Mouse (Mus musculus): ENCODE data around the gene Dhrs7c. TPM values are rescaled to one million over a fixed set of nuclear protein-coding genes. Genes with fewer than 3 reads are reported as not detected.

Gene Dhrs7c
- polyA plus RNA-seq, 1 experiment = 7.9 TPM

- H3K4me1 ChIP-seq (ENCODE audit: control insufficient read depth, insufficient read depth, low read length) = peaks cover 4% of the 10 kb centered on the region
- DNase-seq = no peak
- WGBS = 56% methylated on average over 5 of the region's 5 CpGs
- H3K4me3 ChIP-seq (replicated peaks; ENCODE audit: extremely low read depth, low read depth, low read length) = no peak overlapping the region
- TF ChIP-seq POLR2A (IDR thresholded peaks at IDR 0.05; ENCODE audit: borderline replicate concordance, extremely low read depth, low read depth, low read length) = no peak
- TF ChIP-seq CTCF (IDR thresholded peaks at IDR 0.05; ENCODE audit: insufficient read depth, low read length) = no peak
Observed at GRCm38 (mm10) chr11:67831820-67832219, 33.8 kb downstream of the Dhrs7c start.

DNA sequence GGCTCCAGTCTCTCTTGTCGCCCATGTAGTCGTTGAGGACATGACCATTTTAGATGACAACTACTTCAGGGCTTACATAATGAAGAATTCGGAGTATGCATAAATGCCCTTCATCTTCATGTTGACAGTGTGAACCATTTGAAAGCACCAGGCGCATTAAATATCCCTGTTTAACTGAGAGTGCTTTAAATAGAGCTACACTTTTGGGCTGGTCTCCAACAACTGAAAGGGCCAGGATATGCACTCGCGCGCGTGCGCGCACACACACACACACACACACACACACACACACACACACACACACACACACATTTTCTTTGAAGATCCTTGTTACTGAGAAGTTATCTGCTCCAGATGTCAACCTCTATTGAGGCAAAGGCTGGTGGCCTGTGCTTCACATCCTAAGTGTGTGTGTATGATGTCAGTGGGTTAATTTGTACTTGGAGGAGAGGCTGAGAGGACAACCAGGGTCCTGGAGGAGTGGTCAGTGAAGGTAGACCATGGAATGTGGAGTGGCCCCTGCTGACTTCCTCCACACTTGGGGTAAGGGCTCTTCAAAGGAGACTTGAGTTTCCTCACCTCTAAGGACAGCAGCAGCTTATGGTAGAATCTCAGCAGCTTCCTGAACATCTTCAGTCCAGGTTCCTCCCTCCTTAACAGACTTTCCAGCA is 37.6 kb downstream of the Dhrs7c start:
- H3K4me3 ChIP-seq (replicated peaks; ENCODE audit: extremely low read depth, low read depth, low read length) = no peak overlapping the region
- H3K4me1 ChIP-seq (ENCODE audit: control insufficient read depth, insufficient read depth, low read length) = no peaks in the 10 kb centered on the region
- 63% methylated on average over 10 of the region's 10 CpGs for WGBS
- TF ChIP-seq CTCF (IDR thresholded peaks at IDR 0.05; ENCODE audit: insufficient read depth, low read length) = no peak
- TF ChIP-seq POLR2A (IDR thresholded peaks at IDR 0.05; ENCODE audit: borderline replicate concordance, extremely low read depth, low read depth, low read length) = no peak
- peak; percentile 35 for DNase-seq

GRCm38 (mm10) chr11:67839810-67840209 is 41.8 kb downstream of the Dhrs7c start:
- no peak overlapping the region for H3K4me3 ChIP-seq (replicated peaks; ENCODE audit: extremely low read depth, low read depth, low read length)
- no peaks in the 10 kb centered on the region for H3K4me1 ChIP-seq (ENCODE audit: control insufficient read depth, insufficient read depth, low read length)
- TF ChIP-seq POLR2A (IDR thresholded peaks at IDR 0.05; ENCODE audit: borderline replicate concordance, extremely low read depth, low read depth, low read length) (no peak), CTCF (IDR thresholded peaks at IDR 0.05; ENCODE audit: insufficient read depth, low read length) (no peak)
- no peak for DNase-seq
- 63% methylated on average over 1 of the region's 1 CpGs for WGBS

DNA sequence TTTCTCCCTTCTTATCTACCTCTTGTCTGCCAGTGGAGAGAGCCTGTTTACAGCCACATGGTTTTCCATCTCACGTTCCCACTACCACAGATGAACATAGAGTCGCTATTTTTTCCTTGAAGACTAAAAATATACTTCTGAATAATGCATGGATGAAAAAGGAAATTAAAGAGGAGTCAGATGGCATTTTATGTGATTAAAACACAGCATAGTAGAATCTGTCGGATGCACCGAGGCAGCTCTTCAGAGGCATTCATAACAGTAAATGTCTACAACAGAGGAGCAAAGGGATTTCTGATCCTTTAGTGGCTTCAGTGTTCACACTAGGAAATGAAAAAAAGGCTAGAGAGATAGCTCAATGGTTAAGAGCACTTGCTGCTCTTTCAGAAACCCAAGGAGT is 47.2 kb downstream of the Dhrs7c start:
- DNase-seq = no peak
- 82% methylated on average over 4 of the region's 4 CpGs for WGBS
- Histone ChIP-seq H3K4me1 (ENCODE audit: control insufficient read depth, insufficient read depth, low read length) (no peaks in the 10 kb centered on the region), H3K4me3 (replicated peaks; ENCODE audit: extremely low read depth, low read depth, low read length) (no peak overlapping the region)
- TF ChIP-seq POLR2A (IDR thresholded peaks at IDR 0.05; ENCODE audit: borderline replicate concordance, extremely low read depth, low read depth, low read length) (no peak), CTCF (IDR thresholded peaks at IDR 0.05; ENCODE audit: insufficient read depth, low read length) (no peak)

DNA sequence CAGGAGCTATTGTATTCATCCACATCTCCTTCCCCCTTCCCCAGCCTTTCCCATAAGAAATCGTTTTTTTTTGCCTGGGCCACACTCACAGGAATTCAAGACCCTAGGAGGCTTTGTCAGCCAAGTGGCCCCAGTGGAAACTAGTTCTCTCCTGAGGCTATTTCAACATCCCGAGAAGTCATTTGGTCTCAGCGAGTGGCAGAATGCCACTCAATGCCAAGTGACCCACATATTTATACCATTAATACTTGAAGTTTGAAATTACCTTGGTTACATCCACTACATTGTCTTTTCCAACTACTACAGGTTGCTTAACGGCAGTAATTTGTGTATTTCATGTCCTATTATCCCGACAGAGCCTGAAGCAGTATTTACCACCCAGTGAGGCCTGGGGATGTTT is 53.8 kb downstream of the Dhrs7c start:
- Histone ChIP-seq H3K4me3 (replicated peaks; ENCODE audit: extremely low read depth, low read depth, low read length) (no peak overlapping the region), H3K4me1 (ENCODE audit: control insufficient read depth, insufficient read depth, low read length) (no peaks in the 10 kb centered on the region)
- WGBS = 50% methylated on average over 5 of the region's 5 CpGs
- no peak for DNase-seq
- TF ChIP-seq CTCF (IDR thresholded peaks at IDR 0.05; ENCODE audit: insufficient read depth, low read length) (no peak), POLR2A (IDR thresholded peaks at IDR 0.05; ENCODE audit: borderline replicate concordance, extremely low read depth, low read depth, low read length) (no peak)

GRCm38 (mm10) chr11:67853996-67854395 is 56.0 kb downstream of the Dhrs7c start:
- no peaks in the 10 kb centered on the region for H3K4me1 ChIP-seq (ENCODE audit: control insufficient read depth, insufficient read depth, low read length)
- TF ChIP-seq POLR2A (IDR thresholded peaks at IDR 0.05; ENCODE audit: borderline replicate concordance, extremely low read depth, low read depth, low read length) = no peak
- no peak for TF ChIP-seq CTCF (IDR thresholded peaks at IDR 0.05; ENCODE audit: insufficient read depth, low read length)
- DNase-seq = no peak
- no peak overlapping the region for H3K4me3 ChIP-seq (replicated peaks; ENCODE audit: extremely low read depth, low read depth, low read length)
- WGBS = 35% methylated on average over 6 of the region's 6 CpGs

DNA sequence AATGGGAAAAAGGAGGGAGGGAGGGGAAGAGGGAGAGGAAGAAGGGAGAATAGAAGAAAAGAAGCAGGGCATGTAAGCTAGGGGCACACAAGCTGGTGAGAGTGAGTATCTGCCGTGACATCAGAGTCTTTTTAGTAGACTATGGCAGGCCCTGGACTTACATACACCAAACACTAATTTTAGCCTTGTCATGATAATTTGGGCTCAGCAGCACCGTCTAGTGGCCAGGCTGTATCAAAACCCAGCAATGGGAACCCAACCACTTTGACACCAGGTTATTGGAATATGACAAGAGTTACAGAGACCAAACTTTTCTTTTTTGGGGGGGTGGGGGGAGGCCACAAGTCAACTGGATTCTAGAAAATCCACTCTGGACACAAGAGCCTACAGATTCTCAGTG is 57.0 kb downstream of the Dhrs7c start:
- 18% methylated on average over 2 of the region's 2 CpGs for WGBS
- no peak for TF ChIP-seq POLR2A (IDR thresholded peaks at IDR 0.05; ENCODE audit: borderline replicate concordance, extremely low read depth, low read depth, low read length)
- TF ChIP-seq CTCF (IDR thresholded peaks at IDR 0.05; ENCODE audit: insufficient read depth, low read length) = peak; percentile 72
- H3K4me1 ChIP-seq (ENCODE audit: control insufficient read depth, insufficient read depth, low read length) = no peaks in the 10 kb centered on the region
- DNase-seq = peak; percentile 61
- no peak overlapping the region for H3K4me3 ChIP-seq (replicated peaks; ENCODE audit: extremely low read depth, low read depth, low read length)

- no peak overlapping the region for H3K4me3 ChIP-seq (replicated peaks; ENCODE audit: extremely low read depth, low read depth, low read length)
- DNase-seq = no peak
- peaks cover 4% of the 10 kb centered on the region for H3K4me1 ChIP-seq (ENCODE audit: control insufficient read depth, insufficient read depth, low read length)
- 87% methylated on average over 9 of the region's 9 CpGs for WGBS
- TF ChIP-seq CTCF (IDR thresholded peaks at IDR 0.05; ENCODE audit: insufficient read depth, low read length) (no peak), POLR2A (IDR thresholded peaks at IDR 0.05; ENCODE audit: borderline replicate concordance, extremely low read depth, low read depth, low read length) (no peak)
Observed at GRCm38 (mm10) chr11:67858518-67858917, 60.5 kb downstream of the Dhrs7c start.

GRCm38 (mm10) chr11:67860743-67861398 is 62.9 kb downstream of the Dhrs7c start:
- Histone ChIP-seq H3K4me1 (ENCODE audit: control insufficient read depth, insufficient read depth, low read length) (peaks cover 4% of the 10 kb centered on the region), H3K4me3 (replicated peaks; ENCODE audit: extremely low read depth, low read depth, low read length) (no peak overlapping the region)
- no peak for TF ChIP-seq CTCF (IDR thresholded peaks at IDR 0.05; ENCODE audit: insufficient read depth, low read length)
- TF ChIP-seq POLR2A (IDR thresholded peaks at IDR 0.05; ENCODE audit: borderline replicate concordance, extremely low read depth, low read depth, low read length) = no peak
- WGBS = 64% methylated on average over 7 of the region's 7 CpGs
- no peak for DNase-seq

- 14% methylated on average over 7 of the region's 7 CpGs for WGBS
- peak; percentile 39 for DNase-seq
- peak overlapping the region; percentile 21 for H3K4me3 ChIP-seq (replicated peaks; ENCODE audit: extremely low read depth, low read depth, low read length)
- peaks cover 4% of the 10 kb centered on the region for H3K4me1 ChIP-seq (ENCODE audit: control insufficient read depth, insufficient read depth, low read length)
- no peak for TF ChIP-seq POLR2A (IDR thresholded peaks at IDR 0.05; ENCODE audit: borderline replicate concordance, extremely low read depth, low read depth, low read length)
- TF ChIP-seq CTCF (IDR thresholded peaks at IDR 0.05; ENCODE audit: insufficient read depth, low read length) = no peak
Observed at GRCm38 (mm10) chr11:67861399-67861838, 63.4 kb downstream of the Dhrs7c start.

Data from lung, adult 2 months (tissue).